Mouse (Mus musculus): ENCODE measurements around the gene Fgf3.

GRCm38 (mm10) chr7:144862712-144863111 is 24.8 kb downstream of the Fgf3 start:
- TF ChIP-seq CTCF (IDR thresholded peaks at IDR 0.05; ENCODE audit: control insufficient read depth, insufficient read depth, low read length), result no peak
- no peak for TF ChIP-seq POLR2A (IDR thresholded peaks at IDR 0.05; ENCODE audit: borderline replicate concordance, control insufficient read depth, low read depth, low read length)

All from bone marrow, adult 2 months (tissue).